Mouse (Mus musculus) forebrain, postnatal 0 days (tissue): ENCODE data around the gene Cdk4. TPM values are rescaled to one million over a fixed set of nuclear protein-coding genes. Genes with fewer than 3 reads are reported as not detected.

Experiments used
- ATAC-seq: fragments of 200-750 bp; cut with Nextera tagmentation; 2 replicates; pipeline ENCODE4 v1.8.0; 2017; ENCODE audit warnings: mild to moderate bottlenecking, moderate library complexity
- DNase-seq: peaks from one replicate; pipeline ENCODE4 v3.0.0-alpha.2; 2015
- H3K27ac ChIP-seq: fragments of 300-500 bp; sonication (generic); 2 replicates; pipeline ENCODE4 v1.5.1; 2014; ENCODE audit warnings: low read depth, mild to moderate bottlenecking, antibody characterized with exemption, low read length, moderate library complexity, mixed read lengths
- H3K27me3 ChIP-seq: fragments of 300-500 bp; sonication (generic); 2 replicates; pipeline ENCODE4 v1.6.1; 2014; ENCODE audit warnings: mild to moderate bottlenecking, low read length, mixed read lengths; ENCODE audit not compliant: insufficient read depth
- H3K36me3 ChIP-seq: fragments of 300-500 bp; sonication (generic); 2 replicates; pipeline ENCODE4 v1.6.1; 2014; ENCODE audit warnings: mild to moderate bottlenecking, moderate library complexity; ENCODE audit not compliant: insufficient read depth
- H3K4me1 ChIP-seq: fragments of 300-500 bp; sonication (generic); 2 replicates; pipeline ENCODE4 v1.6.1; 2014; ENCODE audit warnings: antibody characterized with exemption; ENCODE audit not compliant: insufficient read depth
- H3K4me2 ChIP-seq: fragments of 300-500 bp; sonication (generic); 2 replicates; pipeline ENCODE4 v1.6.1; 2014; ENCODE audit warnings: low read depth, mild to moderate bottlenecking, moderate library complexity
- H3K4me3 ChIP-seq: fragments of 300-500 bp; sonication (generic); 2 replicates; pipeline ENCODE4 v1.5.1; 2014; ENCODE audit warnings: low read depth, low read length, mixed read lengths
- H3K9ac ChIP-seq: fragments of 300-500 bp; sonication (generic); 2 replicates; pipeline ENCODE4 v1.6.1; 2014; ENCODE audit warnings: mild to moderate bottlenecking
- H3K9me3 ChIP-seq: fragments of 300-500 bp; sonication (generic); 2 replicates; pipeline ENCODE4 v1.6.1; 2016; ENCODE audit warnings: low read length
- CTCF ChIP-seq: sonication (generic); IDR thresholded peaks from 2 replicates; pipeline ENCODE4 v1.5.1; 2016; ENCODE audit warnings: antibody characterized with exemption, control low read depth, low read depth
- WGBS: fragments of 180-500 bp; shearing (Covaris S2); extraction: QIAGEN DNeasy Blood & Tissue Kit; methylation state at CpG from one replicate; pipeline ENCODE4 v1.1.7; 2014; 5-methylcytosine and 5-hydroxymethylcytosine counted together
- polyA plus RNA-seq: library from polyadenylated mRNA; unstranded; fragments of >200 nt; fragmentation: Nextera tagmentation; extraction: Ambion mirVana; gene quantifications from 2 replicates; pipeline ENCODE4 v1.2.1, GENCODE M21; 2015
- total RNA-seq: library from RNA; depleted of rRNA; stranded (reverse); fragments of >200 nt; gene quantifications from 2 replicates; pipeline ENCODE4 v1.2.3, GENCODE M21; 2014

The Cdk4 gene
- total and polyA plus RNA-seq, 2 experiments from 2014 or later, result 445 to 656 TPM

GRCm38 (mm10) chr10:127080901-127081780 lies 17.8 kb downstream of the Cdk4 start:
- DNase-seq, result no peak

GRCm38 (mm10) chr10:127081996-127082620 lies 18.8 kb downstream of the Cdk4 start:
- peak overlapping the region; percentile 87 for H3K4me3 ChIP-seq
- 21% methylated on average over 8 of the region's 8 CpGs for WGBS
- H3K9ac ChIP-seq, result peak overlapping the region; percentile 90
- H3K9me3 ChIP-seq, result no peaks in the 10 kb centered on the region
- H3K27ac ChIP-seq, result peak overlapping the region; percentile 45; the same call in 1 of the 2 replicates
- DNase-seq, result peak; percentile 66
- H3K36me3 ChIP-seq, result peaks cover 29% of the 10 kb centered on the region
- peak; percentile 4; the same call in 1 of the 2 replicates for ATAC-seq
- H3K4me2 ChIP-seq, result peak overlapping the region; percentile 97
- H3K27me3 ChIP-seq, result peaks cover 4% of the 10 kb centered on the region; the same call in 1 of the 2 replicates
- H3K4me1 ChIP-seq, result peaks cover 25% of the 10 kb centered on the region
- TF ChIP-seq CTCF, result no peak

More at GRCm38 (mm10) chr10:127080901-127081780, 17.8 kb downstream of the Cdk4 start:
- H3K9me3 ChIP-seq, result no peaks in the 10 kb centered on the region
- peak; percentile 36; the same call in 1 of the 2 replicates for TF ChIP-seq CTCF
- peak overlapping the region; percentile 90 for H3K9ac ChIP-seq
- H3K4me3 ChIP-seq, result peak overlapping the region; percentile 87
- H3K4me1 ChIP-seq, result peaks cover 25% of the 10 kb centered on the region
- H3K36me3 ChIP-seq, result peaks cover 22% of the 10 kb centered on the region
- peaks cover 4% of the 10 kb centered on the region; the same call in 1 of the 2 replicates for H3K27me3 ChIP-seq
- WGBS, result 2% methylated on average over 48 of the region's 48 CpGs
- peak overlapping the region; percentile 97 for H3K4me2 ChIP-seq
- no peak for ATAC-seq
- H3K27ac ChIP-seq, result peak overlapping the region; percentile 45

GRCm38 (mm10) chr10:127083292-127083914 lies 20.1 kb downstream of the Cdk4 start:
- H3K36me3 ChIP-seq, result peaks cover 42% of the 10 kb centered on the region
- peaks cover 4% of the 10 kb centered on the region; the same call in 1 of the 2 replicates for H3K27me3 ChIP-seq
- DNase-seq (no peak), ATAC-seq (no peak)
- H3K4me1 ChIP-seq, result peaks cover 20% of the 10 kb centered on the region
- H3K9ac ChIP-seq, result no peak overlapping the region
- H3K9me3 ChIP-seq, result no peaks in the 10 kb centered on the region
- no peak overlapping the region for H3K27ac ChIP-seq
- H3K4me3 ChIP-seq, result no peak overlapping the region
- no peak for TF ChIP-seq CTCF
- H3K4me2 ChIP-seq, result no peak overlapping the region
- WGBS, result 33% methylated on average over 8 of the region's 8 CpGs

GRCm38 (mm10) chr10:127083915-127084306 lies 20.6 kb downstream of the Cdk4 start:
- Histone ChIP-seq H3K4me2 (no peak overlapping the region), H3K4me1 (peaks cover 20% of the 10 kb centered on the region), H3K27ac (no peak overlapping the region), H3K4me3 (no peak overlapping the region), H3K9ac (no peak overlapping the region), H3K9me3 (no peaks in the 10 kb centered on the region), H3K27me3 (peaks cover 4% of the 10 kb centered on the region; the same call in 1 of the 2 replicates), H3K36me3 (peaks cover 45% of the 10 kb centered on the region)
- peak; percentile 32 for TF ChIP-seq CTCF
- DNase-seq (no peak), ATAC-seq (no peak)
- WGBS, result 60% methylated on average over 5 of the region's 5 CpGs

GRCm38 (mm10) chr10:127085052-127085451 lies 21.7 kb downstream of the Cdk4 start:
- Histone ChIP-seq H3K27me3 (peaks cover 5% of the 10 kb centered on the region; the same call in 1 of the 2 replicates), H3K9me3 (no peaks in the 10 kb centered on the region), H3K4me2 (no peak overlapping the region), H3K36me3 (peaks cover 53% of the 10 kb centered on the region), H3K4me1 (peaks cover 20% of the 10 kb centered on the region), H3K4me3 (no peak overlapping the region), H3K27ac (no peak overlapping the region), H3K9ac (no peak overlapping the region)
- DNase-seq, result no peak
- no peak for ATAC-seq
- 87% methylated on average over 9 of the region's 9 CpGs for WGBS
- TF ChIP-seq CTCF, result no peak

- peaks cover 53% of the 10 kb centered on the region for H3K36me3 ChIP-seq
Observed at GRCm38 (mm10) chr10:127085633-127086032, 22.3 kb downstream of the Cdk4 start.

More at GRCm38 (mm10) chr10:127085633-127086032, 22.3 kb downstream of the Cdk4 start:
- 77% methylated on average over 6 of the region's 6 CpGs for WGBS
- DNase-seq (no peak), ATAC-seq (no peak)
- H3K4me1 ChIP-seq, result peaks cover 20% of the 10 kb centered on the region
- H3K9ac ChIP-seq, result no peak overlapping the region
- no peak overlapping the region for H3K4me3 ChIP-seq
- H3K27ac ChIP-seq, result no peak overlapping the region
- no peak overlapping the region for H3K4me2 ChIP-seq
- no peaks in the 10 kb centered on the region for H3K9me3 ChIP-seq
- peaks cover 8% of the 10 kb centered on the region; the same call in 1 of the 2 replicates for H3K27me3 ChIP-seq
- TF ChIP-seq CTCF, result 0 out of 2 replicates have a peak, but pooled peaks have one; percentile 22
